Mouse (Mus musculus) MEL-GATA-1-ER (cell line): ENCODE measurements around the gene Dhx33.

Experiments
- DNase-seq: peaks from one replicate; pipeline ENCODE4 v3.0.0-alpha.2; 2012; ENCODE audit warnings: low read depth; ENCODE audit errors: extremely low read depth

The Dhx33 gene

DNA sequence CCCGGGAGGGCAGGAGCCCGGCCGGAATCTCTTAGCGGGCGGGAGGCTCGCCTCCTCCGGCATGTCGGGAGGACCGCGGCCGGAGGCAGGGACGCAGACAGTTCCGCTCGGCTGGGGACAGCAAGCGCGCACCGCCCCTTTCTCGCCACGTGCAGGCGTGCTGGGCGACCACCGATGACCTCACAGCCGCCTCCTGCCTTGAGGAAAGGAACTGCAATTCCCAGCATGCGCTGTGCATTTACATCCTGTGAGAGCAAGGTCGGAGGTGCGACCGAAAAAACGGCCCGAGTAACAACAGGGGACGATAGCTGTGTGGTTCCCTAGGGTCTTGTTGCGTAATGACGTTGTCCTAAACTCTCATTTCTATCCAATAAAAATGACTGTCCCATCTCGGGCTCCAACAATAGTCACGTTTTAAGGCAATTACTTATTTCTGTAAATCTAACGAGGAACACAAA is at the start of gene Dhx33:
TSS of gene Dhx33 (minus strand) at position 122 of the 458 bp plus-strand sequence.
- peak; percentile 99 for DNase-seq

DNA sequence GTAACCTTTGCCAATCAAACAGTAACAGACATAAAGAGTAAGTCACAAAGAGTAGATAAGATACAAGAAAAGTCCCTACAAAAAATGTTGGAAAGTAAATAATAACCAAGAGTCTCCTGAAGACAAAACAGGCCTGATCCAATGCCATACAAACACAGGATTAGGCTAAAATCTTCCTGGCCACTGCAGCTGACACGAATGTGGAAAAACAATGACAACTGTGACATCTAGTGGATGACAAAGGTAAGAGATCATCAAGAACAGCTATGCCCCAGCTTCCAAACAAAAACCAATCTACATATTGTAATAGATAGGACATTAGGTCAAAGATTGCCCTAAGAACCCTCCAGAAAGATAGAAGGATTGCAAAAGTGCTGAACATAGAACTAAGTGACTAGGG is 48.3 kb upstream of the Dhx33 start:
- no peak for DNase-seq

DNA sequence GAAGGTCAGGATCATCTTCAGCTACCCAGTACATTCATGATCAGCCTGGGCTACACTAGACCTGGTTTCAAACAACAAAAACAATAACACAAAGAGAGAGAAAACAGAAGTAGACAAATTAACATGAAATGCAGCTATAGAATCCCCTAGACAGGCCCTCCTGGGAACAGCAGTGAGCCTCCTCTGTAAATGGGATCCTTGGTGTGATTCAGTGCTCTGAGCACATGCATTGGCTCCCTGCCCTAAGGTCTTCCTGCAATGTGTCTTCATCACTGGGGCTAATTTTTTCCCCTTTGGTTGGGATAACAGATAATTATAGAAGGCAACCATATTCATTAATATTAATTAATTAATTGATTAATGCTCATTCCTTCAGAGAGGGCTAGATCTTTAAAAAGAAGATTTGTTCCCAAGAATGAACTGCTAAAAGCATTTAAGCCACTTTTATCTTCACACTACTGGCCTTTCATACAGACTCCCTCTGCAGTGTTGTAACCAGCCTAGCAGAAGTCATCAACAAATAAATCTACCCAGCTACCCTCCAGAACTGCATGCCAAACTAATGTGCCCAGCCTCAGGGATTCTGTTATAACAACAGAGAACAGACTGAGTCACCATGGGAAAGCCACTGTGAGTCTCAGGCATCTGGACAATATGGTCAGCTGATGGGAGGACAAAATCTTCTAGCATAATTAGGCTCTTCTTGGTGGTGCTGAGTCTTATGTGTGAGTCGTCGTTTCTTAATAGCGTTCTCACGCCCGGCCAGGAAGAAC is 35.5 kb upstream of the Dhx33 start:
- DNase-seq, result no peak

DNA sequence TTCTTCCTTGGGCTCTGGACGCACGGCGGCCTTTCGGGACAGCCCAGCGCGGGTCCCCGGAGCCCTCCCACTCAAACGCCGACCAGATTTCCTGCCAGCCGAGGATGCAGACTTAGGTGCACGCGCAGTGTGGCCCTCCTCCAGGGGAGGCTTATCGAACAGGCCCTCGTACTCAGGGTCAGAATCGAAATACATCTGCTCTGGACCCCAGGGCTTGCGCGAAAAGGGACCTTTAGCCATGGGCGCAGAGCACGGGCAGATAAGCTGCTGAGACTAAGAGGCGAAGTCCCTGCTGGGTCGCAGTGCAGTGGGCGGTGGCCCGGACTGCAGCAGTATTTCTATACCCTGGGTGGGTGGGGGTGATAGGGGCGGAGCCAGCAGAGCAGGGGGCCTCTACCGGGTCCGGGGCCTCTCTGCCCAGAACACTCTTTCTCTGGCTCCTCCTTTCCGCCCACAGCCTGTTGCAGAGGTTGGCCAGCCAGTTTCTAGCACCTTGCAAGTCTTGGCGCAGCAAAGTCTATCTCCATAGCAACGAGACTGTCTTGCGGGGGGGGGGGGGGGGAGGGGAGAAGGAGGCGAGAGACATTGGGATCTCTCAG is 29.0 kb upstream of the Dhx33 start, which contains the start of gene 6330403K07Rik:
TSS of gene 6330403K07Rik (minus strand) at position 351 of the 599 bp plus-strand sequence.
- DNase-seq, result no peak

DNA sequence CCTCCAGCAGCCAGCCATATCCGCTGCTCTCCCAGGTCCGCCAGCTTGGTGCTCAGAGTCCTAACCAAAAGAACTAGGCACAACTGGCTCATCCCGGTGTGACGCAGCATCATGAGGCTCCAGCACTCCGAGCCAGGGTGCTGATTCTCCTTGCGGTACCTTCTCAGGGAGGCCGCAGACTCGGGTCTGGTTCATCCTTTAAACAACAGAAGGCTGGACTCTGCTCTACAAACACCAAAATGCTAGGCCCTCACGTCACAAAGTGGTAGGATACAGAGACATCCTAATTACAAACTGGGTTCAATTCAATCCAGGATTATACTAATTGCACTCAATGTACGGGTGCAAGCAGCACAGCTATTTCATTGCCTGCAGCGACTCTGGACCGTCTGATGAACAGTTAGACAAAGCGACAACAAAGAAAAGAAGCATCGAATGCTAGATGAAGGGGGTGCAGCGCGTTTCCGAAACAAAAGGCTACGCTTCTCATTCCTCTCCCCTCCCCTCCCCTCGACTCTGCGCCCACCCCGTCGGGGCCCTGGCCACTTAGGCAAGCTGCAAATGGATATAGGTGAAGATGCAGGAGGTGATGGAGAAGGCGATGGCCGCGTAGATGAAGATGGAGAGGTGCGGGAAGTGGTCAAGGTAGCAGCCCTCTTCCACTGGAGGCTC is 28.4 kb upstream of the Dhx33 start:
- DNase-seq, result no peak

DNA sequence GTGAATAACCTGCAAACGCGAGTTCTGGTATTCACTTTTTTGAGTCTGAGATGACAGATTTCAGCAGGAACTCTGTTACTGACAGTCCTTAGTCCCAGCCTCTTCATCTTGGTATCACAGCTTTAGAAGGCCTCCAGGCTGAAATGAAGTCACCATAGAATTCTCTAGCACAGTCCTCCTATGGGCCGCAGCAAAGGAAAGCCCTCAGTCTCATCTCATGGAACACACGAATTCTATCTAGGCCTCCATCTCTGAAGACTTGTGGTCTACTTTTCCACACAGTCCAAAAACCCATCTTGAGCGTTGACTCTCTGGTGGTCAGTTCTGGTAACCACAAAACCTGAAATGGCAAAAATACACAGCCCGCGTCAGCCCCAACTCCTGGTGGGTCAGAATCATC is 27.8 kb upstream of the Dhx33 start:
- DNase-seq, result no peak

DNA sequence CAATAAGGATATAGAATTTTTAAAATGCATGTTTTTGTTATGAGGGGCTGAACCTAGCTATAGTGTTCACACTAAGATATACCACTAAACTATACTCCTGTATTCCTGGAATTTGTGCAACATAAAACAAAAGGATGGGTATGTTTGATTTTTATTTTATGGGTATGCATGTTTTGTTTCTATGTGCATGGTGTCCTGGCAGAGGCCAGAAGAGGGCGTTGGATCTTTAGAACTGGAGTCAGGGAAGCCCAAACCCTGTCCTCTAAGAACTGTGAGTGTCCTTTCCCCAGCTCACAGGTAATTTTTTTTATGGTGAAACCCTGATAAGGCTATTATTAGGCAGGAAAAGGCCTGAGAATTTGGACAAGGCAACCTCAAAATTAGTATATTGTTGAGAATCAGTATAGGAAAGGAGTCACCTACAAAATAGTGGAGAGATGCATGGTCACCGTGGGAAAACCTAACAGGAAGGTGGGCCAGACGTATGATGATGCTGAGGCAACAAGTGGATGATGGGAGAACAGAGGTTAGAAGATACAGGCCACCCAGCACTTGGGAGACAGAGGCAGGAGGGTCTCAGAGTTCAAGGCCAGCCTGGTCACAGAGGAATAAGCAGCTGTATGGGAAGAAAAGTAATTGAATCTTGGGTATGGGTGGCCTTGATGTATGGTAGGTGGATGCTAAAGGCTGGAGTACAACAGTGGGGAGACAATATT is 25.3 kb upstream of the Dhx33 start:
- no peak for DNase-seq

DNA sequence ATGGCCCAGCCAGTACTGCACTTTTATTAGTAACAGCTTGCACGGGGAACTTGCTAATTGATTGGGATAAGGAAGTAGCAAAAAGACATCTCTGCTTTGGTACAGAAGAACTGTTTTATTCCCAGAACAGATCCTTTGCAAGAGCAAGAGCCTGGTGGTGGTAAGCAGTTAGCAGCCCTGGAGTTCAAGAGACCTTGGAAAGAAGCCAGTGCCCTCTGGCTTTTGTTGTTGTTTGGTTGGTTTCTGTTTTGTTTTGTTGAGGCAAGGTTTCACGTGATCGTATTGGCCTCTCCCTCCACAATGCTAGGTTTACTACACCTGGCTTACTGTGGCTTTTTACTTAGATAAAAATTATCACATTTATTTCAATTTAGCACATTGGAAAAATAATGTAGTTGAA is 24.0 kb upstream of the Dhx33 start:
- no peak for DNase-seq

DNA sequence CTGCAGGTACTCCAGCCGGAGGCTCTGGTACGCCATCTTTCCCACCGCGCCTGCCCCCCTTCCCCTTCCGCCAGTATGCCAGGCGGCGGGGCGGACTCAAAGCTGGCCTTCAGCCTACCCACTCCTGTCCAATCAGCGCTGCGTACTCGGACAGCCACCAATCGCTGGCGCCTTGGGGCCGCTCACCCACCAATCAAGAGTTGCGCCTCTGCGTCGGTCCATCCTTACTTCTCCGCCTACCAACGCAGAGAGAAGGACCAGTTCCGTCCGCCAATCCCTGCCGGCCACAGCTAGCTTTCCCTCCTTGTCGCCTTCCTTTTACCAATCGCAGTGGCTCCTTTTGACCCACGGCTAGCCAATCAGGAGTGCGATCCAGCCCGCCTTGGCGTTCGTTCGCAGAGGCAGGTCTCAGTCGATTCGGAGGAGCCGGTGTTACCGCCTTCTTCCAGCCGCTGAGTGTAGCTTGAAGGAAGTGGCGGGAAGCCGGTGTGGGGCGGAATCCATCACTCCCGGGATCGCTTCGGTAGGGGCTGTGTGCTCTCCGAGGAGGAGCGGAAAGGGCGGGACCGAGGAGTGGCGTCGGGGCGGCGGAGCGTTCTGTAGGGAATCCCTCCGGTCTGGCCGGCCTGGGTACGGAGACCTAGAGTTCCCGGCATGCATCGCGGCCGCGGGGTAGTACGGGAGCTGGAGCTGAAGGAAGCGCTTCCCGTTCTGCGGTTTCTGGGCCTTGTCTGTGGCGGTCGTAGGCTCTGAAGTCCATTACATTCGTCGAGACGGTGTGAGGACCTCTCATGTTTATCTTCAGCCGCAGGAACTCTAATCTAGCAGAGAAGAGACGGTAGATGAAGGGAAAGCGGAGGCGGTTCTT is 15.2 kb upstream of the Dhx33 start, which contains the start of the genes Mis12 and Derl2:
TSS of gene Mis12 (plus strand) at position 411 of the 868 bp plus-strand sequence.
TSS of gene Derl2 (minus strand) at position 641 of the 868 bp plus-strand sequence.
- DNase-seq, result peak; percentile 99

DNA sequence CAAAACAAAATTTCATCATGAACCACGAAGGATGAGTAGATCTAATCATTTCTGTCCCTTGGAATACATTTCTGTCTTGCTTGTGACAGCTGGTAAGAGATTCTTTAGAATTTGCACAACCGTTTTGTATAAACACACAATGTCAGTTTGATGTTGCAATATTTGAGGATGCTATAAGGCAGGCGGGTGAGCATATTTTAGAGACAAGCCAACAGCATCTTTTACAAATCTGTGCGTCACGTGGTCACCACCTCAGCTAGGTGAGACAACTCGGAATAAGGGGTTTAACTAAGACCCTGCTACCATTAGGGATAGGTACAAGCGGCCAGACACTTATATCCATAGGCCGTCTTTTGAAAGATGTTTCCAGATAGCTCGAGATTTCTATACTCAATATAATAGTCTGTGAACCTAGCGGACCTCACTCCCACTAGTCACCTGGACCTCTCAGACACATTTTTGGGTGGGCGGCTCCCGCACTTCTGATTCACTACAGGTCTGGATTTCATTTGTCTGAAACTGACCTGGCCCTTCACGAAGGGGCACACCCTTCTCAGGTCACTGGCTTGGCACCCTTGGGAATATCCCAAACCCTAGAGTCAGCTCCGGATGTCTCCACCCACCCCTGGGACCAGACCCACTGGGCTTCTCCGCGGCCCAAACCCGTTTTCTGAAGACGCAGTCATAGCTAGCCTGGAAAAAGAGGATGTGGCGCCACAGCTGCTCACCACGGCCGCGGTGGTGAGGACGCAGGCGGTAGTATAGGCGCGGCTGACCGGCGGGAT is 14.4 kb upstream of the Dhx33 start:
- no peak for DNase-seq

DNA sequence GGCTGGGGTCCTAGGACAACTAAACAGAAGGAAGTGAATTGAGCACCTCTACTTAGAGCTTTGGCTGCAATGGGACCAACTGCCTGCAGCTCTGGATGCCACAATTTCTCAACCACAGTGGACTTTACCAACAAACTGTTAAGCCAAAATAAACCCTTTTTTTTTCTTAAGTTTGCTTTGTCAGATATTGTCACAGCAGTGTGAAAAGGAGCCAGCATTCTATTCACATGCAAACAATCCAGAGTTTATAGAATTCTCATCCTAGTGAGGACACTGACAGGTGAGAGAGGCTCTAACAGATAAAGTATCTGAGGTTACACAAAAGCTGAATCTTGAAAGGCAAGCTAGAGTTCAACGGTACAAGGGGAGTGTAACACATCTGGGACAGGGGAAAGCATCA is 12.8 kb upstream of the Dhx33 start:
- DNase-seq, result no peak

DNA sequence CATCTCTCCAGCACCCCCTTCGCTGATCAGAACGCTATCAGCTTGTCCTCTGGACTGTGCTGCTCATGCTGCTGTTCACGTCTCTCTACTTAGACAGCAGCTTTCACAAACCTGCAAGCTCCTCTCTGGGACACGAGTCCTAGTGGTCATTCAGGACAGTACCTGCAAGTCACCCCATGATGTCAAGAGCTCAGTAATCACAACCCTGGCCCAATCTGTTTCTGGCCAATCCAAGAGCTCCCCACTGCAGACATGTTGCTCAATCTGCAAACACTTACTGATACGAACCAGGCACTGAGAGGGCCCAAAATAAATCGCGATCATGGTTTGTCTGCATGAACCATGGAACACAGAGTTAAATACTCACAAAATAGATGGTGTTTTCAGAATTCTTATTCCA is 8.5 kb upstream of the Dhx33 start:
- no peak for DNase-seq

DNA sequence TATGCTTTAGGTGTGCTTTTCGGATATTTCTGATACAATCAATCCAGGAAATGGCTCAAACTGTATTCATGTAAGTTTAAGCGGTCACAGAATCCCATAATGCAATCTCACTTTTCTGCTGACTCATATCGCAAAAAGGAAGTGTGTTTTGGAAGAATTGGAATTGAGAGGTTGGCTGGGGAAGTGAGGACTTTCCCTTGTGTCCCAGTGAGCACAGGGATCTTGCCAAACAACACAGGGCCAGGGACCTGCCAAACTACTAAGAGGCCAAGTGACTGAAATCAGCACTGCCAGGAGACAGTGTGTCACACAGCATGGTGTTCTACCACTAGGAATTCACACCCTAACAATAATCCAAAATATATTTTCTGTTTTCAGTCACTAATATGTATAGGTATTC is 4.1 kb upstream of the Dhx33 start:
- no peak for DNase-seq

DNA sequence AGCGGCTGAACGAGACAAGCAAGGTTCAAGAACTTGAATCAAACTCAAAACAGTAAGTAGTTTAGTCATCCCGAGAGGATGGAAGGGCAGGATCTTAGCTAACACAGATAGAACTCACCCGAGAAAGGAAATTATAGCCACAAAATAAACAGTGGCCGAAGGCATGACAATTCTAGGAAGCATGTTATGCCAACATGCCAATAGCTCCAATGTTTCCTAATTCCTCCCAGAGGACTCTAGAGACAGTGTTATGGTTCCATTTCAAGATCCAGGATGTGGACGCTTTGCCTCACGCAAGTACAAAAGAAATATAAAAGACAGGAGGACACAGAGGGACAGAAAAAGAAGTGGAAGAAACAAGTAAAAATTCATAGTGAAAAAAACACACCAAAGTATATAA is 3.6 kb upstream of the Dhx33 start:
- no peak for DNase-seq

DNA sequence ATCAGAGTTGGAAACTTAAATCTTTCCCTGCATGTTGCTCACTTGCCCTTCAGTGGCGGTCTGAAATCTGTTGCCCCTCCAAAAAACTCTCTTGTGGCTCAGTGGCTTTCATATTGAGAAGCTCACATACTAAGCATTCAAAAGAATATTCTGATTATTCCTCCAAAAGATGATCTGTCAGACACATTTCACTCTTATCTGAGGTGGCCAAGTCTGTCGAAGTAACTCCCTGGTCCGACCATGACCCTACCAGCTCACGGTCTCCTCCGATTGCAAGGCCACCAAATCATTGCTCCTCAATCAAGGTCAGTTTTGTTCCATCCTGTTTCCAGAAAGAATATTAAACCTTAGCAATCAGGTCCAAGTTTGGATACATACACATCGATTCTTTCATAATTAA is 2.8 kb upstream of the Dhx33 start:
- DNase-seq, result no peak

DNA sequence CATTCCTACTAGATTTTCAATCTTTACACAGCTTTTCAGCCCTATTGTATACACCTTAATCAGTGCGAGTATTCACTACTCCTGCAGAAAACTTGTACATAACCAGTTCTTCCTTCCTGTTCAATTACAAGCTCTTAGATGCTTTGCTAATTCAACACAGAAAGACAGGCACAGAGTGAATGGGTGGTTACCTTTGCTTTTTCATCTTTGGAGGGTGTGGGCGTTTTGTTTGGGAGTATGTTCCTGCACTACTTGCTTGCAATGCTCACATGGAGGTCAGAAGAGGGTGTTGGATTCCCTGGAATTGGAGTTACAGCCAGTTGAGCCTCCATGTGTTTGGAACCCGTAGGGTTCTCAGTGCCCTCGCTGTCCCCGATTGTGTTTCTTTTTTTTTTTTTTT is 809 bp upstream of the Dhx33 start:
- DNase-seq, result no peak

DNA sequence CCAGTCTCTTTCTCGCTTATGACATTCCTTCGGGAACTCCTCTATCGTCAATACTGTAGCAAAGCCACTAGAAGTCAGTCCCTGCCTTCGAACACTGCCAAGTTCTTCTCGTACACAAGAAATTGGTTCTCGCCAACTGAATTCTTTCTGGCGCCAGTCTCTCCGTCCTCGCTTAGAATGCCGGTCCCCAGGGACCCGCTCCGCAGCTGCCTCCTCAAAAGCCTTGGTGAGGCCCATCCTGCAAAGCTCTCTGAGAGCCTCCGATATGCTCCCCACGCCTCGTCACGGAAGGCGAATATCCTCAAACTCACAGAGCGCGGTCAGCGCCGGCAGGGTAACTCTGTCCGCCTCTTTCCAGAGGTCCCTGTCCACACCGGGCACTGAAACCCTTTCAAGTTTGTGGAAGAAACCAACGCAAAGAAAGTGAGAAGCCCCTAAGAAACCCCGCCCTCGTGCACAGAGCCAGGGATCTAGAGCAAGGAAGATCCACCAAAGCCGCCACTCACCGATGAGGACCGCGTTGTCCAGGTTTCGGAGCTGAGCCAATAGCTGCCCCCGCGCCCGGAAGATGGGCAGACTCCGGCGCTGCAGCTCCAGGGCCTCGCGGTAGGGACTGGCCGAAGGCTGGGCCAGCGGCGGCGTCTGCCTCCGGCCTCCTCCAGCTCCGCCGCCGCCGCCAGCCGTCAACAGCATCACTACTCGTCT is 474 bp downstream of the Dhx33 start:
- peak; percentile 65 for DNase-seq

DNA sequence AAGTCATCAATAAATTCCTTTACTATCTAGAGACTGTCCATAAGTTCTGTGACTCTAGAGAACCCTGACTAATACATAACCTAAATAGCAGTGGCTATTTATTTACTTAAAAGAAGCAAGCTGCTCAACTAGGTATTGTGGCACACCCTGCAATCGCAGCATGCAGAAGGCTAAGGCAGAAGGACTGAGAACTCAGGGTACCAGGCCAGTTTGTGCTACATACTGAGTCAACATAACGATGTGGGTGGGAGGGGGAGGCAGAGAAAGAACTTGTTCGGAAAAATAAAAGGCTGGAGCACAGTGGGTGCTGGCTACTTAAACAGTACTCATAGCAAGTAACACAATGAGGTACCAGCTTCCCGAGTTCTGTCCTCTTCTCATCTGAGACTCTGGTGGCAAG is 3.1 kb downstream of the Dhx33 start:
- no peak for DNase-seq

DNA sequence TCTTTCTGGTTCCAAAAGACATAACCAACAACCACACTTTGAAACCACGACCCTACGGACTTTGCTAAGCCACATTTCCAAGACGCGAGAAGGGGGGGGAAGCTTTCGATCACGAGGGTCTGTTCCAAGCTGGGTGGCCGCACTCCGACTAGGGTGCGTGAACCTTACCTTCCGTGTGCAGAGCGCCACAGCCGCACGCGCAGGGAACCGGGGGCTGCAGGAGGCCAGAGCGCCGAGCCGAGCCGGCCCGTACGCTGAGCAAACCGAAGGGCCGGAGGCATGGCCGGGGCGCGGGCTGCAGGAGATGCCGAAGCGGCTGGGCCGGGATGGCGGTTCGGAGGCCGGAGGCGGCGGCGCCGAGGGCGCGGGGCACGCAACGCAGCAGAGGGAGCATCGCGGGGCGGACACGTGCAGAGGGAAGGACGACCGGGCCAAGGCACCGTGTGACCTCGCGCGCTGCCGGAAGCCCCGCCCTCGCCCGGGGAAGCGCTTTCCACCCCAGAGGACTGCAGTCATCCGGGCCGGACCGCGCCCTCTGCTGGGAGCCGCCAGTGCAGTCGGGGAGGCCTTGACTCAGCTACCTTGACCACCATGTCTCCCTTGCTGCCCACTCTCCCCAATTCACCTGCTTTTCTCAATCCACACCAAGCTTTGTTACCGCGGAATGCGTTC is 21.5 kb downstream of the Dhx33 start, which contains the start of gene C1qbp:
TSS of gene C1qbp (minus strand) at position 470 of the 672 bp plus-strand sequence.
- no peak for DNase-seq
